Mouse (Mus musculus): ENCODE measurements at regions not wholly inside any gene's neighbourhood (a gene's known extent, or its start where the extent isn't known, plus 50 kb on each side); places are given as distances from the start of the nearest gene placed in this dataset.
"Not testable (repeated sequence)": the region's sequence is repeated elsewhere in the genome, so short reads cannot be mapped to it uniquely, and the experiment has no call there.

- no peak for DNase-seq
Measured at GRCm38 (mm10) chr13:4858341-4858740, 249.4 kb upstream of the Akr1e1 start.

- DNase-seq = not testable (repeated sequence)
Measured at GRCm38 (mm10) chr13:4839481-4839880, 230.5 kb upstream of the Akr1e1 start.

DNA sequence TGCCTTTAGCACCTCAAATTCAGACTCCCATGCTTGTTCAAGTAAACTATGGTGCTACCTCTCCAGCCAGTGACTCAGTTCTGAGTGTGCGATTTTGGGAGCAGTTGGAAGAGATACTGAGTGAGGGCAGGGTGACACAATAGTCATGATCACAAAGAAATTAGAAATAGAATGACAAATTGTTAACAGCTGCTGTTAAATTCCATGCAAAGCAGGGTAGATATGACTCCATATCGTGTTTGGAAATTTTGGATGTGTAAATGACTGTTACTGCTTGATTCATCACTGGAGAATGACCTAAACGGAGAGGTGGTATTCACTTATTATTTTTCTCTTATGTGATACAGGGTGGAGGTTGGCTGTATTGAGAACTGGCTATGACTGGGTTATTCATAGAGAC is 217.8 kb upstream of the Akr1e1 start:
- no peak for DNase-seq

DNA sequence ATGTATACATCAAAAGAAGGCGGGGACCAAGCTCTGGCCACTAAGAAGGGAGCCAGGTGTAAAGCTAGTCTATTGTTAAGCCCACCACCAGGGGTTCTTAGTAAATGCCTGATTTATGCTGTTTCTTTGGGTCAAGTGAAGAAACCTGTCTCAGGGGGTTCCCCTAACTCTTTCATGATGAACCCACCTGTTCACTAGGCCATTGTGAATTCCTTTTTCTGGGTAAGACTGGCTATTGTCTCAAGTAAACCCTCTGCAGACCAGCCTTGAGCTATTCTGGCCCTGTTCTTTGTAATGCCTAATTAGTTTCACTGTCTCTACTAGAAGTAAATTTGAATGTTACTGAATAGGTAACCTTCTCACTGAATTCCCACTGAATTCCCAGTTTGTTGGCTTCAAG is 216.8 kb upstream of the Akr1e1 start:
- not testable (repeated sequence) for DNase-seq

DNA sequence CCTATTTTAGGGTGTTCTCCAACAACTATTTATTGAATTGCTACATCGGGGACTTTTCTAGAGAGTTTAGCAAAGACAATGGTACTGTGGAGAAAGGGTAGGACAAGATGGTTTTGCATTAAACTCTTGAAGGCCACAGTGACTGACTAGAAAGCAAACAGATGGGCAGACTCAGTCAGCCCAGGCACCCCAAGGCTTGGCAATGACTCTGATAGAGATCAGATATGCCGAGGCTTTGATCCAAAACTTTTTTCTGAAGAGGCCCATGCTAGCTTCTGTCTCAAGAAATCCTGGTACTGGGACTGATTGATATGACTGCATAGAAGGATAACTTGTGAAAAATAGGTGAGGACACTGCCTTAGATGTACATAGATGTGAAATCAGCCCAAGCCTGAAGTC is 197.9 kb upstream of the Akr1e1 start:
- DNase-seq = no peak

- DNase-seq = no peak
Measured at GRCm38 (mm10) chr13:4800666-4801065, 191.7 kb upstream of the Akr1e1 start.

DNA sequence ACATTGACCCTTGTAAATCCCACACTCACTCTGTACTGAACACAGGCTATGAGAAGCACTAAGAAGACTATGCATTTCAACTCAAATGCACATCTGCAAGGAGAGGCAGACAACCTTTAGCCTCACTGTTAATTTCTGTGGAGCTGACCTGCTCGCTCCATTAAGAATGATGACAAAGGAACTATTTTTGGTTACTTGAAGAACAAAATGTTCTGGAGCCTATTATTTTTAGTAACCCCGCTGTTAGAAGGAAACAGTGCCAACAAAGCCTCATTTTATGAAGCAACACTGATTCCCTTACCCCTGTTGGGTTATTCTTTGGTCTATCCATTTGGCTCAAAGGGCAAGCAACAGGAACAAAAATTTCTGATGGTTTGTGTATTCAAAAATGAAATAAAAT is 182.2 kb upstream of the Akr1e1 start:
- no peak for DNase-seq

DNA sequence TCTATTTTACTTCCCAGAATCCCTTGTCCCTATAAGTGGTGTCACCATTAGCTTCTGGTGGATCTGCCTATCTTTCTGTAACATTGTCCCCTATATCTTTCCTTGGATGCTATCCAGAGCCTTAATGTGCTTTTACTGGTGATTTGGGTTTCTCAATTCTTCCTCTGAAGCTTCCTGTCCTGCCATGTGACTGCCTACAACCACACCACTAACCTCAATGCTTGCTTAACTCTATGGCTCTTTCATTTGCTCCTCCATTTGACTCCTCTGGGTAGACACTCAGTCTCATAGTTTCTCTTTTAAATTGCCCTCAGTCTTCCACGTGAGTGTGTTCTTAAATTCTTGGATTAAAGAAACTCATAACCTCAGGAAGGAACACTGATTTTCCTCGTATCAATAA is 181.4 kb upstream of the Akr1e1 start:
- no peak for DNase-seq

DNA sequence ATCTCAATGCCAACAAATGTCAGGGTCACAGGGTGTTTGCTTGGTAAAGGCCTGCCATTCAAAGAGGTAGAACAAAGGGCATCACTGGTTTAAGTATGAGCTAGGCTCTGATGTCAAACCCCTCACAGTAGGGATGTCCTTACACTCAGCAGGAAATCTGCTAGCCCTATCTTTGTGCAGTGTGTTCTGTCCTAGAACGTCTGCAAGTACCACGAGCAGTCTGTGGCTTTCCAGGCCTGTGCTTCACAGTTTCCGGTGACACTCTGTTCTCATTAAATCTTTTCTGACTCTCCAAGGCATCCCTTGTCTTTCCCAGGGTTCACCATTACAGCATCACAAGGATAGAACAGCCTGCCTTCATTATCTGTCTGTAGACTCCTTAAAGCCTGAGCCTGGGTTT is 174.3 kb upstream of the Akr1e1 start:
- no peak for DNase-seq

GRCm38 (mm10) chr13:4778264-4778823 is 169.4 kb upstream of the Akr1e1 start:
- not testable (repeated sequence) for DNase-seq

DNA sequence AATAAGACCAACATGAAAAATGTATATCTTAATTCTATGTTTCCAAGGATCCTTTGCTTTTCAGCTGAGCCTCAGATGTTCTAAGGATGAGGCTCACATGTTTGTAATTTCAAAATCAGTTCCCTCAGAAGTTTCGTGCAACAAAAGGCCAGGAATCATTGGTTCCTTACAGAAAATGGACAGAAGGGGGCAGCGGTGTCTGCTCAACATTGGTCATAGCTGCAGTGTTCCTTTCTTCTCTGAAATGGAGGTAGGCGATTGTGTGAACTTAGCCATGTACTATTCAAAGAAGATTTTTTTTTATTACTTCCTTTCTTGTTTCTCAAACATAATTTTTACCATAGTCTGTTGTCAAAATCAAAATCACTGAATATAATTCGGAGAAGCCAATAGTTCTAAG is 167.9 kb upstream of the Akr1e1 start:
- DNase-seq = peak in 1 of 2 experiments; percentile 64

DNA sequence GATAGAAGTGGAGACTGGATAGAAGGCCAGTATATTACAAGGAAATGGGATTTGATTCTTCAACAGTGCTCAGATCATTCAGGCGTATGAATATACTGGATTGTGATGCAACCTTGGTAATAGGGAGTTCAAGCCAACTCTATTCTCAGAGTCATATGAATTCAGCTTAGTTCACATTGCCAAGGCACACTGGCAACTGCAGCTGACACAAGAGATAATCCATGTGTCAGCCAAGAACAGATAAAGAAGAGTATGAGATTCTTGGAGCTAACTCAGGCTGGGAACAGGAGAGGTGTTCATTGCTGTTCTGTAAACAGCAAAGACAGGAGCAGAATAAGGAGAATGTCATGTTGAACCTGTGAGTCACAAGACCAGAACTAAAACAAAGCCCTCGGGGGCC is 163.3 kb upstream of the Akr1e1 start:
- no peak for DNase-seq

DNA sequence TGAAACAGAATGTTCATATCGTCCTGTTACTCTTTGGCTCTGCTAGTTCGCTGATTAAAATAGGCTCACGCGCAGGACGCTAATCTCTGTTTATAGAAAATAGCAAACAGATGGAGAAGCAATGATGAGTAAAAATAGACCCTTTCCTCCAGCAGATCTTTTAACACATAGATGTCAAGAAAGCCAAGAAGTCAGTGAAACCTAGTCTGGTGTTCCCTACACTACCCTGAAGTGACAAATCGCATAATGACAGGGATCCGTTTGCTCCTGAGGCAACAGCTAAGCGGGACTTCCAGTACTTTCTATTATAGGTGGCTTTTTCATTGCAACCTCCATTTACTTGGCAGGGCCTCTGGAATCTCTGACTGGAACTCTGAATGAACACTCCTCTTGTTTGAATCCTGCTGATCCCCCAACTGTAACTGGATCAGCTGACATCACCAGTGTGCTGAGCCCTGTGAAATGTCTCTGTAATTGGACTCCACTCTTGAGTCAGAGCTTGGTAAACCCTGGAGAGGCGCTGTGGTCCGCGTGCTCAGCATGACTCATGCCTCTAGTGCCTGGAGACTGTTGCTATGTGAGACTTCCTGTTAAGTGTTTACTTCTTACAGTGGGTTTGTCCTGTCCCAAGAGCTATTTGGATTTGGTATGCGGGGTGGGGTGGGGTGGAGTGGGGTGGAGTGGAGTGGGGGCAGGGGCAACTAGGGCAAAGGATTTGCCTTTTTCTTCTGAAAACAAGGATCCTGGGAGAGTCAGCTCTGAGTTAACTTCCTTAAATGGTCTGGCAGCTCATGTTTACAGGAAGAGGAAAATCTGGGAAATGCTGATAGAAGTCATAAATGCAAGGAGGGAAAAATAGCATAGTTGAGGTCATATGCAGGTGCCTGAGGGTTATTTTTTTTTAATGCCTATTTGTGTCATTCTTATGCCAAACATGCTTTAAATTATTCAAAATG is 162.4 kb upstream of the Akr1e1 start:
- DNase-seq = peak; percentile 86 to 93

GRCm38 (mm10) chr13:4759965-4760364 is 151.0 kb upstream of the Akr1e1 start:
- DNase-seq = no peak

DNA sequence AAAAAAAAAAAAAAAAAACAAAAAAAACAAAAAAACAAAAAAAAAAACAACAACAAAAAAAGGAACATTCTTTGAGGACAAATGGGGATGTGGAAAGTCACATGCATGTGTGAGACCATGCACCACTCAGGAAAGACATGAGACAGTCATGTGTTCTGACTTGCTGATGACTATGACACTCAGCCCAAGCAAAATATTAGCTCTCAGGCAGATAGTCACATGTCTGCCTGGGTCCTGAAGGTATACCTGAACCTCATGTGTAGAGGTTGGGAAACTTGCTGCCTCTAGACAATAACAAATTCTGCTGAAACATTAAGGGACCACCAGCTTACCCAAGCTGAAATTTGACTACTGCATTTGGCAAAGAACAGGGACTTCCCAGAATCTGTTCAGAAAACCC is 147.6 kb upstream of the Akr1e1 start:
- DNase-seq = no peak

- DNase-seq = no peak
Measured at GRCm38 (mm10) chr13:4742930-4743329, 134.0 kb upstream of the Akr1e1 start.

- DNase-seq = not testable (repeated sequence)
Measured at GRCm38 (mm10) chr13:4716299-4716698, 107.3 kb upstream of the Akr1e1 start.

GRCm38 (mm10) chr13:4714724-4715123 is 105.8 kb upstream of the Akr1e1 start:
- no peak for DNase-seq

DNA sequence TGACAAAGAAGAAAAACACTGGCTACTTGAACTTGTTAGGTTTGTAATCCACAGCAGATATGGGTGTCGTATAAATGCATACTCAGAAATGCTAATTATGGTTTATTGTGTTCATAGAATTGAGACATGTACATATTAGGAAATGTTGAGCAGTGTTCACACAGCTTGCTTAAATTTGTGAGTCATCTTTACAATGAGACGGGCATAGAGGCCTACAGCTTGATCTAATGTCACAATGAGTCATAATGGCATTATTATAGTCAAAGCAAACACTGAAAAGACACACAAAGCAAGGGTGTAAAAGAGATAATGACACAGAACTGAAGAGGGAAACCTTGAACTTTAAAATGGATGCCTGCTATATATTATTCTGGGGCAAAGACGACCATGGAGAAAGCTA is 103.7 kb upstream of the Akr1e1 start:
- no peak for DNase-seq

DNA sequence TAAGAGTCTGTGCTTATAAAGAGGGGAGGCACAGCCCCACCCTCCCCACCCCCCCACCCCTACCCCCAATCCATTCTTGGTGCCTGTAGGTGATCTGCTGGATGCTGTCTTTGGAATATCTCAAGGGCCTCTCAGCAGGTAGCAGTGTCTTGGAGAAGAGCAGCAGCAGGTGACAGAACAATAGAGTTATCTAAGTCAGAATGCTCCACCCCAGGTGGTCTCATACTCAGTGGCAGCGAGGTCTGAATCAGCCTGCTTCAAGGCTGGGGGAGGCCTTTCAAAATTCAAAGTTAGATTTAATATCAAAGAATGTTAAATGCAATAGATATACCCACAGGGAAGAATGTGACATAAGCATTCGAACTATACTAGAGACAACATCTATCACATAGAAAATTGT is 90.6 kb upstream of the Akr1e1 start:
- DNase-seq = not testable (repeated sequence)

DNA sequence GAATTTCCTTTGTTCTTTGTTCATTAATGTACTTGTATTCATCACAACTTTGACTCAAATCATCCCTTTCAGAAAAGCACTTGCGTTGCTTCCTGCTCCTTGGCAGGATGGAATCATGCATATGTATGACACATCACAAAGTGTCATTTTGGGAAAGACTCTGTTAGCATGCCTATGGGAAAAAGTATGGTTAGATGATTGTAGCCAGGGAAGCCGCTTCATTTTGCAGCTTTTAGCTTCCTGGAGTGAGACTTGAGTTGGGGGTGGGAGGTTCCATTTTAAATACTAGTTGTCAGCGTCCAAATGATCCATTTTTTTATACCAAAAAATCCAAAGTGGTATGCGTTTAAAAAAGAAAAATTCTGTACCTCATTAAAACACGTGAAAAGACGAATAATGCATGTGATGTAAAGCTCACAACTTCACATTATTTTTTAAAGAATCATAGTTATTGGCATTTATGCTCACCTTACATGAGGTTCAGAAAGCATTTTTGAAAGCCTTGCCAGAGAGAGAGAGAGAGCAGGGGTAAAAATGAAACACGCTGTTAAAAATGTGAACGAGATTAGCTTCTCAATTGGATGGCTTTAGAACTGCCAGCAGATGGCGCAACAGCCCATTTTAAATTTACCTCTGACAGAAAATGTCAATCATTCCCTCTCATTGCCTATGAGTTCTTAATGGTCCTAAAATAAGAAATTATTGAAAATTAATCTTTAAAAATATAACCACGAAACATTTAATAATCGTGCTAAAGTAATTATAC is 57.6 kb upstream of the Akr1e1 start:
- DNase-seq = peak in 1 of 2 experiments; percentile 64

- DNase-seq = no peak
Measured at GRCm38 (mm10) chr13:4663390-4663789, 54.4 kb upstream of the Akr1e1 start.

GRCm38 (mm10) chr13:4662336-4663101 is 53.5 kb upstream of the Akr1e1 start:
- peak in 1 of 2 experiments; percentile 52 for DNase-seq

All from lung, postnatal 4 days (tissue).